Mouse (Mus musculus) kidney, adult 2 months (tissue): ENCODE results near the gene Trp73.

ENCODE experiments used
- CTCF ChIP-seq: fragments of 200-500 bp; conservative IDR thresholded peaks from 2 replicates; pipeline ENCODE4 v1.5.1; 2011; ENCODE audit warnings: low read depth, mild to moderate bottlenecking, control low read depth, low read length, moderate library complexity, mixed read lengths; ENCODE audit not compliant: insufficient read depth, insufficient read length
- POLR2A ChIP-seq: fragments of 200-500 bp; IDR thresholded peaks from one replicate; pipeline ENCODE4 v1.6.1; 2011; ENCODE audit warnings: low read depth, low read length, control low read depth

GRCm38 (mm10) chr4:154056661-154057060 is 83.3 kb downstream of the Trp73 start:
- no peak for TF ChIP-seq POLR2A
- no peak for TF ChIP-seq CTCF
